Mouse (Mus musculus): ENCODE results near the gene Yes1. TPM values are rescaled to one million over a fixed set of nuclear protein-coding genes. Genes with fewer than 3 reads are reported as not detected.

The Yes1 gene
- polyA plus RNA-seq, 2 experiments: 12.8 to 27.9 TPM

DNA sequence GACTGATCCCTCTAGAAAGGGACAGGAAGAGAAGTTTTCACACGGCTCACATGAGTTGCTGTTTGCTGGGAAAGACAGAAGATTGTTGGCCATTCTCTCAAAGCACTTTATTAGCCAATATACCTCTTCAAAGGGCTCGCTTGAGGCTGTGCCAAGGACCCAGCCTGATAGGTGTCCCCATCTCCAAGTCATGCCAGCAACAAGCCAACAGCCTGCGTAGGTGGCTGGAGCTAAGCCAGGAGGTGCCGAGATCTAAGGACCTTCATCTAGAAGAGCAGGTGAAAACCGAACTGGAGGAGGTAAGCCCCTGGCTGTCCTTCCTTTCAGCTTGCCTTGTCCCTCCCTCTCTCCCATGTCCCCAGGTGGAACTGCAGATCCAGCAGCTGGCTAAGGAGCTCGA lies 124.8 kb downstream of the Yes1 start:
- Histone ChIP-seq H3K4me2 (replicated peaks; ENCODE audit: low read depth, low read length, severe bottlenecking) (no peak overlapping the region), H3K27me3 (ENCODE audit: control insufficient read depth, insufficient read depth, low read length) (no peaks in the 10 kb centered on the region), H3K9me3 (ENCODE audit: control insufficient read depth, low read length) (no peaks in the 10 kb centered on the region), H3K27ac (replicated peaks; ENCODE audit: low read depth, low read length) (no peak overlapping the region), H3K9ac (ENCODE audit: low read depth, low read length, severe bottlenecking) (no peak overlapping the region), H3K4me1 (ENCODE audit: control insufficient read depth, insufficient read depth, low read length) (no peaks in the 10 kb centered on the region), H3K36me3 (ENCODE audit: control insufficient read depth, insufficient read depth, low read length) (0 out of 2 replicates have a peak, but pooled peaks cover 4% of the 10 kb centered on the region), H3K4me3 (replicated peaks; ENCODE audit: low read length) (no peak overlapping the region)
- no peak for DNase-seq (ENCODE audit: low spot score)
- no peak for ATAC-seq (ENCODE audit: low FRiP score, low read depth)
- no peak for TF ChIP-seq POLR2A (IDR thresholded peaks at IDR 0.05; ENCODE audit: borderline replicate concordance, extremely low read depth, insufficient read depth, insufficient read length)
- WGBS: 81% methylated on average over 6 of the region's 6 CpGs

Other genes starting within 250 kb of the Yes1 start
- gene Ppp1cb, start 152.3 kb upstream of the Yes1 start, polyA plus RNA-seq (2012; rRNA removed): 126 and 156 TPM in 2 replicates
- 201 and 208 TPM in 2 replicates for gene Ppp1cb, start 152.3 kb upstream of the Yes1 start, polyA plus RNA-seq (2014; fragmentation: Nextera tagmentation; extraction: Ambion mirVana)
- gene Pisd, start 174.5 kb downstream of the Yes1 start, polyA plus RNA-seq (2012; rRNA removed): 45.7 and 50.6 TPM in 2 replicates
- 57.5 and 61.8 TPM in 2 replicates for gene Pisd, start 174.5 kb downstream of the Yes1 start, polyA plus RNA-seq (2014; fragmentation: Nextera tagmentation; extraction: Ambion mirVana)
- gene Gm20671, start 215.9 kb downstream of the Yes1 start, polyA plus RNA-seq (2012; rRNA removed): 1.9 and 6.9 TPM in 2 replicates
- gene Gm20671, start 215.9 kb downstream of the Yes1 start, polyA plus RNA-seq (2014; fragmentation: Nextera tagmentation; extraction: Ambion mirVana): not detected in 2 replicates
- 14.9 and 23.7 TPM in 2 replicates for gene Prr14l, start 243.1 kb downstream of the Yes1 start, polyA plus RNA-seq (2012; rRNA removed)
- gene Prr14l, start 243.1 kb downstream of the Yes1 start, polyA plus RNA-seq (2014; fragmentation: Nextera tagmentation; extraction: Ambion mirVana): 13.9 and 14.4 TPM in 2 replicates